Mouse (Mus musculus) E14TG2a.4 (cell line): Measurements from ENCODE around the gene Pde6g.

Experiments used
- H3K27me3 ChIP-seq: 2 replicates; pipeline ENCODE4 v1.6.1; 2014; ENCODE audit warnings: low read length, control low read depth; ENCODE audit not compliant: insufficient read depth
- H3K36me3 ChIP-seq: 2 replicates; pipeline ENCODE4 v1.6.1; 2014; ENCODE audit warnings: low read length, control low read depth; ENCODE audit not compliant: insufficient read depth
- H3K4me1 ChIP-seq: replicated peaks from 2 replicates; pipeline ENCODE4 v1.6.1; 2014; ENCODE audit warnings: low read depth, low read length, control low read depth
- H3K4me3 ChIP-seq: replicated peaks from 2 replicates; pipeline ENCODE4 v1.5.1; 2014; ENCODE audit warnings: mild to moderate bottlenecking, low read length
- H3K9me3 ChIP-seq: 2 replicates; pipeline ENCODE4 v1.6.1; 2014; ENCODE audit warnings: low read length, control low read depth
- CTCF ChIP-seq: conservative IDR thresholded peaks from 2 replicates; pipeline ENCODE4 v1.5.1; 2014; ENCODE audit warnings: low read length
- NANOG ChIP-seq: IDR thresholded peaks from 2 replicates; pipeline ENCODE4 v1.6.1; 2014; ENCODE audit warnings: borderline replicate concordance, low read length, mixed read lengths
- POU5F1 ChIP-seq: IDR thresholded peaks from 2 replicates; pipeline ENCODE4 v1.6.1; 2014; ENCODE audit warnings: low read length, borderline replicate concordance

Pde6g gene

GRCm38 (mm10) chr11:120444106-120444505 lies 9.2 kb downstream of the Pde6g start:
- H3K36me3 ChIP-seq = no peaks in the 10 kb centered on the region
- no peaks in the 10 kb centered on the region for H3K9me3 ChIP-seq
- H3K4me3 ChIP-seq = no peak overlapping the region
- peaks cover 11% of the 10 kb centered on the region for H3K4me1 ChIP-seq
- no peaks in the 10 kb centered on the region for H3K27me3 ChIP-seq
- TF ChIP-seq POU5F1 (no peak), CTCF (no peak), NANOG (no peak)

- Histone ChIP-seq H3K9me3 (no peaks in the 10 kb centered on the region), H3K27me3 (no peaks in the 10 kb centered on the region), H3K4me3 (no peak overlapping the region), H3K4me1 (peaks cover 2% of the 10 kb centered on the region; the same call in 1 of the 2 replicates), H3K36me3 (no peaks in the 10 kb centered on the region)
- TF ChIP-seq POU5F1 (no peak), CTCF (no peak; the same call in 1 of the 2 replicates), NANOG (no peak)
Measured at GRCm38 (mm10) chr11:120442765-120443280, 10.5 kb downstream of the Pde6g start.

DNA sequence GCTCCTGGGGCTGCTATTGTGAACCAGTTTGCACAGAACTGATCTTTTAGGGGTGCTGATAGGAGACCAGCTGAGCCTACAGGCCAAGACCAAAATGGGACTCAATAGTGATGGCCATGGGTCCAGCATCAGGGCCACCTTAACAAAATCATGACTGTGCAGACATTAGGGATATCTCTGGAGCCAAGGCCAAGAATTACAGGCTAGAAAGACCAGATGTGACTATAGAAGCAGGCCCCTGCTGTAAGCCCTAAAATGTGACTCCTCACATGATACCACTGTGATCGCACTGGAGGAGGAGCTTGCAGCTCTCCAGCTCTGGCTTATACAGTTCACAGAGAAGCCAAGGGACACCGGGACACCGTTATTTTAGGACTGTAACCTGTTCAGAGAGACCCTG lies 11.0 kb downstream of the Pde6g start, which contains the start of gene Tspan10:
Gene Tspan10, plus strand, starts transcription at position 301 of the 400 bp plus-strand sequence.
- Histone ChIP-seq H3K27me3 (no peaks in the 10 kb centered on the region), H3K9me3 (no peaks in the 10 kb centered on the region), H3K4me1 (no peaks in the 10 kb centered on the region; the same call in 1 of the 2 replicates), H3K36me3 (no peaks in the 10 kb centered on the region), H3K4me3 (no peak within 1 kb of the TSS)
- no peak for TF ChIP-seq POU5F1
- TF ChIP-seq NANOG = no peak
- TF ChIP-seq CTCF = no peak

GRCm38 (mm10) chr11:120437857-120438385 lies 15.4 kb downstream of the Pde6g start:
- Histone ChIP-seq H3K36me3 (peaks cover 29% of the 10 kb centered on the region), H3K4me3 (peak overlapping the region; percentile 97), H3K9me3 (no peaks in the 10 kb centered on the region), H3K4me1 (peaks cover 12% of the 10 kb centered on the region), H3K27me3 (no peaks in the 10 kb centered on the region)
- TF ChIP-seq POU5F1 = no peak

- Histone ChIP-seq H3K4me1 (peaks cover 12% of the 10 kb centered on the region), H3K27me3 (no peaks in the 10 kb centered on the region), H3K9me3 (no peaks in the 10 kb centered on the region), H3K4me3 (peak within 1 kb of the TSS; percentile 97), H3K36me3 (peaks cover 35% of the 10 kb centered on the region)
- TF ChIP-seq NANOG = no peak
- no peak for TF ChIP-seq POU5F1
- no peak for TF ChIP-seq CTCF
Measured at GRCm38 (mm10) chr11:120437152-120437856, 16.0 kb downstream of the Pde6g start, which contains the start of gene Nploc4. Gene Nploc4, minus strand, starts transcription at chr11:120437708.

DNA sequence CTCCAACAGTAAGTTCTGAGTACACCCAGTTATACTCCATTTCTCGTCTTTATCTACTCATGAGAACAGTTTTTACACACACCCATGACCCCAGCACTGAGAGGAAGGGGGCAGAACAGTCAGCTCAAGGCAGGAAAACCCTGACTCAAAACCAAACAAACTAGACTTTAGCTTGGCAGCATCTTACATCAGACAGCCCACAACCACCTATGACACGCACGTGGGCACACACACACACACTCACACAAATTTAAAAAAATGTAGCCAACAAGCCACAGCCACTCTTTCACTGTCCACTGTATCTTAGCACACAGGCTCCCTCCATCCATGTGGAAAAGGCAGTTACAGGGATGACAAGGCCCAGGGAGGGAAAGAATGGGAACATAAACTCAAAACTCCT lies 26.6 kb downstream of the Pde6g start:
- Histone ChIP-seq H3K27me3 (no peaks in the 10 kb centered on the region), H3K4me3 (no peak overlapping the region), H3K9me3 (no peaks in the 10 kb centered on the region), H3K4me1 (peaks cover 12% of the 10 kb centered on the region; the same call in 1 of the 2 replicates), H3K36me3 (peaks cover 87% of the 10 kb centered on the region)
- no peak for TF ChIP-seq CTCF
- no peak for TF ChIP-seq NANOG
- TF ChIP-seq POU5F1 = no peak

- Histone ChIP-seq H3K9me3 (no peaks in the 10 kb centered on the region), H3K27me3 (no peaks in the 10 kb centered on the region), H3K4me3 (no peak overlapping the region)
Measured at GRCm38 (mm10) chr11:120423569-120424295, 29.6 kb downstream of the Pde6g start.

More at GRCm38 (mm10) chr11:120423569-120424295, 29.6 kb downstream of the Pde6g start:
- Histone ChIP-seq H3K4me1 (peaks cover 12% of the 10 kb centered on the region; the same call in 1 of the 2 replicates), H3K36me3 (peaks cover 88% of the 10 kb centered on the region)
- TF ChIP-seq POU5F1 (no peak), CTCF (peak; percentile 87), NANOG (no peak)
